Mouse (Mus musculus) left cerebral cortex, postnatal 25 days (tissue): ENCODE results near the gene Gm10639. TPM values are rescaled to one million over a fixed set of nuclear protein-coding genes. Genes with fewer than 3 reads are reported as not detected.
"Not testable (repeated sequence)": the region's sequence is repeated elsewhere in the genome, so short reads cannot be mapped to it uniquely, and the experiment has no call there.

Experiments
- DNase-seq, 2 experiments: peaks; one replicate each; pipeline ENCODE4 v3.0.0; 2022; ENCODE audit warnings: low spot score in 2 of 2, mixed read lengths in 1 of 2
- intact Hi-C: fragments of 180-260 bp; cut with DNase I; formaldehyde crosslinking; loops from one replicate; pipeline ENCODE4 v1.15.1; 2025
- total RNA-seq, 2 experiments: library from RNA; stranded (reverse); gene quantifications; 2 replicates each; pipeline ENCODE4 v1.2.3; 2021

The Gm10639 gene
- total RNA-seq, 2 experiments from 2014 or later = not detected

- intact Hi-C loops = loop anchor here (10.0 kb wide), 1 partner anchor 48 kb away; no protein-coding TSS in a partner anchor
- DNase-seq = not testable (repeated sequence)
Measured at GRCm38 (mm10) chr9:78343055-78343454, 53.3 kb downstream of the Gm10639 start.

GRCm38 (mm10) chr9:78345235-78345634 lies 55.5 kb downstream of the Gm10639 start:
- DNase-seq = not testable (repeated sequence)
- intact Hi-C loops = loop anchor here (10.0 kb wide), 1 partner anchor 50 kb away; no protein-coding TSS in a partner anchor

GRCm38 (mm10) chr9:78347004-78347403 lies 57.3 kb downstream of the Gm10639 start:
- DNase-seq = no peak
- intact Hi-C loops = loop anchor here (10.0 kb wide), 1 partner anchor 52 kb away; no protein-coding TSS in a partner anchor

- DNase-seq = not testable (repeated sequence)
- intact Hi-C loops = loop anchor here (10.0 kb wide), 1 partner anchor 54 kb away; no protein-coding TSS in a partner anchor
Measured at GRCm38 (mm10) chr9:78348206-78349004, 58.7 kb downstream of the Gm10639 start.

GRCm38 (mm10) chr9:78349141-78349540 lies 59.4 kb downstream of the Gm10639 start:
- not testable (repeated sequence) for DNase-seq
- intact Hi-C loops = loop anchor here (10.0 kb wide), 1 partner anchor 54 kb away; no protein-coding TSS in a partner anchor

- intact Hi-C loops = loop anchor here (10.0 kb wide), 1 partner anchor 205 kb away; no protein-coding TSS in a partner anchor
- not testable (repeated sequence) for DNase-seq
Measured at GRCm38 (mm10) chr9:78350007-78350406, 60.3 kb downstream of the Gm10639 start.

GRCm38 (mm10) chr9:78351504-78352220 lies 61.9 kb downstream of the Gm10639 start:
- intact Hi-C loops = loop anchor here (10.0 kb wide), 1 partner anchor 203 kb away; no protein-coding TSS in a partner anchor
- no peak for DNase-seq

Other genes starting within 250 kb of the Gm10639 start
- not detected for gene Gcm1, start 238.0 kb upstream of the Gm10639 start, total RNA-seq
- 100 to 1,000 TPM; 112 to 125 TPM for gene Fbxo9, start 180.9 kb upstream of the Gm10639 start, total RNA-seq
- 10 to 100 TPM; 18.7 to 19.8 TPM for gene Ick, start 180.7 kb upstream of the Gm10639 start, total RNA-seq
- gene Gsta4, start 107.1 kb upstream of the Gm10639 start, total RNA-seq = 10 to 100 TPM; 34.1 to 36.3 TPM
- gene Gsta1, start 59.3 kb upstream of the Gm10639 start, total RNA-seq = not detected
- gene Gm3776, start 32.8 kb upstream of the Gm10639 start, total RNA-seq = not detected
- not detected for gene Omt2a, start 24.9 kb downstream of the Gm10639 start, total RNA-seq
- gene Omt2b, start 37.7 kb downstream of the Gm10639 start, total RNA-seq = not detected
- under 1 TPM in 1 of 2 experiments, not detected in 1; 0.43 TPM for gene Gsta2, start 65.9 kb downstream of the Gm10639 start, total RNA-seq
- not detected for gene Dppa5a, start 78.3 kb downstream of the Gm10639 start, total RNA-seq
- under 1 TPM in 1 of 2 experiments, not detected in 1; 0.16 TPM for gene Ooep, start 88.8 kb downstream of the Gm10639 start, total RNA-seq
- under 1 TPM in 1 of 2 experiments, not detected in 1; 0.14 TPM for gene Ddx43, start 105.9 kb downstream of the Gm10639 start, total RNA-seq
- under 1 TPM; 0.48 to 0.53 TPM for gene Cgas, start 153.3 kb downstream of the Gm10639 start, total RNA-seq
- gene Mto1, start 158.3 kb downstream of the Gm10639 start, total RNA-seq = 10 to 100 TPM; 26.0 to 29.5 TPM
- gene Gm17324, start 158.9 kb downstream of the Gm10639 start, total RNA-seq = under 1 TPM; 0.66 to 0.73 TPM
- gene Eef1a1, start 199.2 kb downstream of the Gm10639 start, total RNA-seq = 1,000 to 10,000 TPM; 2,219 to 2,332 TPM